Mouse (Mus musculus): ENCODE data around the gene Ctsh. TPM values are rescaled to one million over a fixed set of nuclear protein-coding genes. Genes with fewer than 3 reads are reported as not detected.
A peak's percentile ranks its signal among the peaks of the same experiment; 100 is the strongest.

The Ctsh gene
- total RNA-seq (2014; rRNA removed) (551 and 607 TPM in 2 replicates), polyA plus RNA-seq (2012; rRNA removed) (109 and 194 TPM in 2 replicates)

DNA sequence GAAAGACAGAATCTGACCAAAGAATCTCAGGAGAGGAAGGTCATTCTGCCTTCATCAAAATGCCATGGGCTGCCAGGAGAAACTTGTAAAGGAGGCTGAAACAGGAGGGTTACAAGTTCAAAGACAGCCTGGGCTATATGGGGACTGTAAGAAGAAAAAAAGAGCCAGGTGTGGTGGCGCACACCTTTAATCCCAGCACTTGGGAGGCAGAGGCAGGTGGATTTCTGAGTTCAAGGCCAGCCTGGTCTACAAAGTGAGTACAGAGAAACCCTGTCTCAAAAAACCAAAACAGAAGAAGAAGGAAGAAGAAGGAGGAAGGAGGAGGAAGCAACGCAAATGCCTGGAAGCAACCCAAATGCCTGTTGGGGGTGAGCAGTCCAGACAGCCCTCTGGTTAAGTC is at the start of gene Ctsh:
TSS of gene Ctsh (plus strand) at position 301 of the 400 bp plus-strand sequence.
- H3K27ac ChIP-seq (replicated peaks; ENCODE audit: insufficient read depth, low read depth, low read length): peak within 1 kb of the TSS; percentile 97
- peaks cover 4% of the 10 kb centered on the region for H3K4me1 ChIP-seq (ENCODE audit: control insufficient read depth, insufficient read depth, low read length)
- no peak for DNase-seq (ENCODE audit: extremely low read depth, low read depth, low spot score)
- H3K79me2 ChIP-seq (ENCODE audit: control insufficient read depth, insufficient read depth, low read length): peaks cover 15% of the 10 kb centered on the region
- H3K4me3 ChIP-seq (ENCODE audit: insufficient read depth, low read depth, low read length): peak within 1 kb of the TSS; percentile 89
- no peaks in the 10 kb centered on the region for H3K27me3 ChIP-seq (ENCODE audit: control insufficient read depth, insufficient read depth, low read length)
- WGBS: 58% methylated on average over 2 of the region's 2 CpGs
- TF ChIP-seq CTCF (IDR thresholded peaks at IDR 0.05; ENCODE audit: low read depth, low read length) (no peak), POLR2A (IDR thresholded peaks at IDR 0.05; ENCODE audit: extremely low read depth, insufficient read depth, low read length) (no peak)
- H3K36me3 ChIP-seq (ENCODE audit: control insufficient read depth, insufficient read depth, low read length): 0 out of 2 replicates have a peak, but pooled peaks cover 2% of the 10 kb centered on the region
- peak within 1 kb of the TSS; percentile 92 for H3K9ac ChIP-seq (ENCODE audit: low read depth, low read length)

DNA sequence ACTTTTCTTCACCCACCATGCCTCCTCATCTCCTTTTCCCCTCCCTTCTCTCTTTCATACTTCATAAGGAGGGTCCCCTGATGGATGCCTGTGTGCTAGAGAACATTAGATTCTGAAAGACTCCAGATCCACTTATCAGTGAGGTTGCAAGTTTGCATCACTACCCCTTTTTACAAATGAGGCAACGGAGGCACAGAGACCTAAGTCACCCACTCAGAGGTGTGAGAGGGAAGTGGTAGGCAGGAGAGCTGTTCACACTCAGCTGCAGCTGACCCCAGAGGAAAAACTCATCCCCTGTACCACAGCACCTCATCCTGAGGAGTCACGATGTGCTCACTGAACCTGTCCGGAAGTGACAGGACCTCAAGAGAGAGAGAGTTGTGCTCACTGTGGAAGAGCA is 47.5 kb upstream of the Ctsh start:
- Histone ChIP-seq H3K27me3 (ENCODE audit: control insufficient read depth, insufficient read depth, low read length) (no peaks in the 10 kb centered on the region), H3K27ac (replicated peaks; ENCODE audit: insufficient read depth, low read depth, low read length) (no peak overlapping the region), H3K4me3 (ENCODE audit: insufficient read depth, low read depth, low read length) (no peak overlapping the region), H3K9ac (ENCODE audit: low read depth, low read length) (no peak overlapping the region), H3K79me2 (ENCODE audit: control insufficient read depth, insufficient read depth, low read length) (no peaks in the 10 kb centered on the region), H3K36me3 (ENCODE audit: control insufficient read depth, insufficient read depth, low read length) (no peaks in the 10 kb centered on the region), H3K4me1 (ENCODE audit: control insufficient read depth, insufficient read depth, low read length) (no peaks in the 10 kb centered on the region)
- no peak for DNase-seq (ENCODE audit: extremely low read depth, low read depth, low spot score)
- WGBS: 86% methylated on average over 3 of the region's 3 CpGs
- TF ChIP-seq CTCF (IDR thresholded peaks at IDR 0.05; ENCODE audit: low read depth, low read length) (no peak), POLR2A (IDR thresholded peaks at IDR 0.05; ENCODE audit: extremely low read depth, insufficient read depth, low read length) (no peak)

DNA sequence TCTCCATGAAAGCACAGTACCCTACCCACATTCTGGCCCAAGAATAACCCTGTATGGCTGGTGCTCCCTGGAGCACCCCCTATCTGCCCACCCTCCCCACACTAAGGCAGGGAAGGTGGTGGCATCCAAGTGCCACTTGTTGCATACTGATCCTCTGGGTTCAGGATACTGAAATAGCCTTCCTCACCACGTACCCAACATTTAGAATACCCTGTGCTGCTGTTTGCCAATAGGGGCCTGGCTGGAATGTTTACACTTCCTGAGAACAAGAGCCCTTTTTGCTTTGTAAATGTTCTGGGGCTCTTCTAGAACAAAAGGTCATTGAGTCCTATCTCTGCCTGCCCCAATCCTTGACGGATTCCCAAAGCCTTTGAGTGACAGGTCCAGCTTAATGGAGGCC is 46.9 kb upstream of the Ctsh start:
- TF ChIP-seq CTCF (IDR thresholded peaks at IDR 0.05; ENCODE audit: low read depth, low read length): no peak
- no peak for TF ChIP-seq POLR2A (IDR thresholded peaks at IDR 0.05; ENCODE audit: extremely low read depth, insufficient read depth, low read length)
- Histone ChIP-seq H3K79me2 (ENCODE audit: control insufficient read depth, insufficient read depth, low read length) (no peaks in the 10 kb centered on the region), H3K27ac (replicated peaks; ENCODE audit: insufficient read depth, low read depth, low read length) (no peak overlapping the region), H3K4me3 (ENCODE audit: insufficient read depth, low read depth, low read length) (no peak overlapping the region), H3K9ac (ENCODE audit: low read depth, low read length) (no peak overlapping the region), H3K4me1 (ENCODE audit: control insufficient read depth, insufficient read depth, low read length) (no peaks in the 10 kb centered on the region), H3K27me3 (ENCODE audit: control insufficient read depth, insufficient read depth, low read length) (no peaks in the 10 kb centered on the region), H3K36me3 (ENCODE audit: control insufficient read depth, insufficient read depth, low read length) (no peaks in the 10 kb centered on the region)
- whole genome bisulfite sequencing: 40% methylated on average over 2 of the region's 2 CpGs
- DNase-seq (ENCODE audit: extremely low read depth, low read depth, low spot score): no peak

DNA sequence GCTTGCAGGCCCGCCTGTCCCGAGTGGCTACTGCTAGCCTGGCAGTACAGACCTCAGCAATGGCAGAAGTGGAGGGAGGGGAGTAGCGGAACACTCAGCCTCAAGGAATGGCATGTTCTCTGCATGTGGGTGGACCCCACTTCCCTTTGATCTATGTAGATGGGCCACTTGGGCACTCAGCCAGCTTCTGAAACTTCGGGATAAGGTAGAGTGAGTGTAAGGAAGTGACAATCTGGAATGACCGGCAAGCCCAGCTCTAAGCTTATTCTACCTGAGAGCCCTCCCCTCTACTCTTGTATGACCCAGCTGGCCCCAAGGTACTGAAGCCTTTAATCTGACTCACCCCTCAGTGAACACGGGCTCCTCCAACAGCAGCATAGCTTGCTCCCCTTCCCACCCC is 45.8 kb upstream of the Ctsh start:
- H3K27me3 ChIP-seq (ENCODE audit: control insufficient read depth, insufficient read depth, low read length): no peaks in the 10 kb centered on the region
- WGBS: 90% methylated on average over 6 of the region's 6 CpGs
- no peak overlapping the region for H3K27ac ChIP-seq (replicated peaks; ENCODE audit: insufficient read depth, low read depth, low read length)
- no peak for TF ChIP-seq CTCF (IDR thresholded peaks at IDR 0.05; ENCODE audit: low read depth, low read length)
- no peaks in the 10 kb centered on the region for H3K79me2 ChIP-seq (ENCODE audit: control insufficient read depth, insufficient read depth, low read length)
- DNase-seq (ENCODE audit: extremely low read depth, low read depth, low spot score): no peak
- H3K4me3 ChIP-seq (ENCODE audit: insufficient read depth, low read depth, low read length): no peak overlapping the region
- no peaks in the 10 kb centered on the region for H3K4me1 ChIP-seq (ENCODE audit: control insufficient read depth, insufficient read depth, low read length)
- H3K9ac ChIP-seq (ENCODE audit: low read depth, low read length): no peak overlapping the region
- H3K36me3 ChIP-seq (ENCODE audit: control insufficient read depth, insufficient read depth, low read length): no peaks in the 10 kb centered on the region

DNA sequence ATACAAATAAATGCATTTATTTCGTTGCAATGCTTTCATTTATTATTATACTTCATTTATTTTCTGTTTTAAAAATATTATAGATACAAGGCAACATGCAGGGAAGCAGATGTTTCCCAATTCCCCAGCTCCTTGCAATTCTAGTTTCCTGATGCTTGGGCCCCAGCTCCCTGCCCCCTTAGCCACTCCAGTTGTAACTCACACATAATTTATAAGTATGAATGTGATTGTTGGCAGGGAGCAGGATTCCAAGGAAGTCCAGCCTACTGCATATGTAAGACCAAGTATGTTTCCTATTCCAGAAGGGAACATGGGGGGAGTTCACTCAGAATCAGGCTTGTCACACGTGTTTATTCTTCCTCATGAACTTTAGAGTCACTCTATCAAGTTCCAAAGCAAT is 42.1 kb upstream of the Ctsh start:
- Histone ChIP-seq H3K4me1 (ENCODE audit: control insufficient read depth, insufficient read depth, low read length) (no peaks in the 10 kb centered on the region), H3K27ac (replicated peaks; ENCODE audit: insufficient read depth, low read depth, low read length) (no peak overlapping the region), H3K79me2 (ENCODE audit: control insufficient read depth, insufficient read depth, low read length) (no peaks in the 10 kb centered on the region), H3K36me3 (ENCODE audit: control insufficient read depth, insufficient read depth, low read length) (no peaks in the 10 kb centered on the region), H3K27me3 (ENCODE audit: control insufficient read depth, insufficient read depth, low read length) (no peaks in the 10 kb centered on the region), H3K4me3 (ENCODE audit: insufficient read depth, low read depth, low read length) (no peak overlapping the region), H3K9ac (ENCODE audit: low read depth, low read length) (no peak overlapping the region)
- WGBS: 56% methylated on average over 2 of the region's 2 CpGs
- no peak for TF ChIP-seq POLR2A (IDR thresholded peaks at IDR 0.05; ENCODE audit: extremely low read depth, insufficient read depth, low read length)
- no peak for TF ChIP-seq CTCF (IDR thresholded peaks at IDR 0.05; ENCODE audit: low read depth, low read length)
- no peak for DNase-seq (ENCODE audit: extremely low read depth, low read depth, low spot score)

DNA sequence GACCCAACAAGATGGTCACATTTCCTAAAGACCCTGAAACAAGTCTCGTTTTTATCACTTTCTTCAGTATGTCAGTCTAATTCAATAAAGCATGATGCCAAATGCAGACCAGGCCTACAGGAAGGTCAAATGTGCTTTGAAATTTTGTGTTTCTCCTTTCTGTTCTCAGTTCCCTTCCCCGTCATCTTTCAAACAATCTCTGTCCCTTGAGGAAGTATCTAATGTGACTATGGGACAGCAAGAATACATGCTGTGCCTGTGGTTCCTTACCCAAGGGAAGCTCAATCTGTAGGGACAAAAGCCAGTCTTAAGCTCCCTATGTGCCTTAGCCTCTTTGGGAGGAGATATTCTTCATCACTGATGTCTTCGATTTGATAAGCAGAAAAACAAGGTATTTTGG is 39.3 kb upstream of the Ctsh start:
- H3K4me3 ChIP-seq (ENCODE audit: insufficient read depth, low read depth, low read length): no peak overlapping the region
- no peak overlapping the region for H3K27ac ChIP-seq (replicated peaks; ENCODE audit: insufficient read depth, low read depth, low read length)
- no peak for TF ChIP-seq POLR2A (IDR thresholded peaks at IDR 0.05; ENCODE audit: extremely low read depth, insufficient read depth, low read length)
- TF ChIP-seq CTCF (IDR thresholded peaks at IDR 0.05; ENCODE audit: low read depth, low read length): no peak
- DNase-seq (ENCODE audit: extremely low read depth, low read depth, low spot score): peak; percentile 38
- no peaks in the 10 kb centered on the region for H3K79me2 ChIP-seq (ENCODE audit: control insufficient read depth, insufficient read depth, low read length)
- no peaks in the 10 kb centered on the region for H3K36me3 ChIP-seq (ENCODE audit: control insufficient read depth, insufficient read depth, low read length)
- H3K27me3 ChIP-seq (ENCODE audit: control insufficient read depth, insufficient read depth, low read length): no peaks in the 10 kb centered on the region
- H3K4me1 ChIP-seq (ENCODE audit: control insufficient read depth, insufficient read depth, low read length): no peaks in the 10 kb centered on the region
- H3K9ac ChIP-seq (ENCODE audit: low read depth, low read length): no peak overlapping the region
- WGBS: 74% methylated on average over 3 of the region's 3 CpGs

All from liver, adult 2 months (tissue).